Mouse (Mus musculus) E14TG2a.4 (cell line): ENCODE data around the gene Hist1h4f.

ENCODE experiments used
- CTCF ChIP-seq: conservative IDR thresholded peaks from 2 replicates; pipeline ENCODE4 v1.5.1; 2014; ENCODE audit warnings: low read length
- POU5F1 ChIP-seq: IDR thresholded peaks from 2 replicates; pipeline ENCODE4 v1.6.1; 2014; ENCODE audit warnings: low read length, borderline replicate concordance

DNA sequence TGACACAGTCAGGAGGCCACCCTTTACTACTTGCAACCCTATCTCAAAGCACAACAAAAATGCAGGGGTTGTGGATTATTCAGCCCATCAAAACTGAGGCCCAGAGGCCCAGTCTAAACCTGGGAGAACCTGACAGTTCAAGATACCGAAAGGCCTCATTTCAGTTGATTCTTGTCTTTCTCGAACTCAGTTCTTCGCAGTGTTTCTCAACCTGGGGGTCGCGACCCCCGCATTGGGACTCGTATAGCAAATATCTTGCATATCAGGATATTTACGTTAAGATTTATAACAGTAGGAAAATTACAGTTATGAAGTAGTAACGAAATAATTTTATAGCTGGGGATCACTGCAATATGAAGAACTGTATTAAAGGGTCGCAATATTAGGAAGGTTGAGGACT lies 25.5 kb downstream of the Hist1h4f start:
- TF ChIP-seq CTCF: no peak
- no peak for TF ChIP-seq POU5F1
